Mouse (Mus musculus) left cerebral cortex, adult 11 months (tissue): Measurements from ENCODE around the gene Gm43518.

Source experiments
- DNase-seq: peaks from one replicate; pipeline ENCODE4 v3.0.0; 2022; ENCODE audit warnings: low spot score

Gene Gm43518

GRCm38 (mm10) chr5:123979221-123979979 is 52.2 kb downstream of the Gm43518 start:
- DNase-seq: no peak

- no peak for DNase-seq
Observed at GRCm38 (mm10) chr5:123979980-123980369, 52.8 kb downstream of the Gm43518 start.

DNA sequence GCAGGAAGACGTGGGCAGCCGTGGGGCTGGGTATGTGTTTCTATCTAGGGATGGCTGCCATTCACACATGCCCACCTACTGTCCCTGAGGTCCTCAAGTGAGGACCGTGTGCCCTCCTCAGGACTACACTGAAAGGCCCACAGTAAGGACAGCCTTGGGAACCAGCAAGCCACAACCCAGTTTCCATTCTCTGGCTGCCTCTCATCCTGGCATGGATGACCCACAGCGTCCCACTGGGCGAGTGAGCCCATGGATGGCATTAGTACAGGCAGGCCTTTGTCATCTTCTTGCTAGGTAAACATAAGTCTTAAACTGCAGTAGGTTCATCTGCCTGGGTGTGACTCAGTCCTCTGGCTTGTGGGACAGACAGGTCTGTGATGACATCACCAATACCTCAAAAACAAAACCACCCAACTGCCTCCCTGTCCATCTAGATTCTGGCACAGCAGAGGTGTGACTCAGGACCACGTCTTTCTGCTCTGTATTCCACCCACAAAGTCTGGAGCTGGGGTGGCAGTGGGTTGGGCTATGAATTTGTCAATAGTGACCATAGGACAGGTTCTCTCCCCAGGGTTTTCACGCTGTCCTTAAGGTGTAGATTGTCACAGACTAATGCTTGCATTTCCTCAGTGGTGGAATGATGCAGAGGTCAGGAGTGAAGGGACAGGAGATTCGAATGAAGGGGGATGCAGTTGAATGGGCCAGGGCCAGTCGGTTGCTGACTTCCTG is 53.5 kb downstream of the Gm43518 start:
- no peak for DNase-seq

DNA sequence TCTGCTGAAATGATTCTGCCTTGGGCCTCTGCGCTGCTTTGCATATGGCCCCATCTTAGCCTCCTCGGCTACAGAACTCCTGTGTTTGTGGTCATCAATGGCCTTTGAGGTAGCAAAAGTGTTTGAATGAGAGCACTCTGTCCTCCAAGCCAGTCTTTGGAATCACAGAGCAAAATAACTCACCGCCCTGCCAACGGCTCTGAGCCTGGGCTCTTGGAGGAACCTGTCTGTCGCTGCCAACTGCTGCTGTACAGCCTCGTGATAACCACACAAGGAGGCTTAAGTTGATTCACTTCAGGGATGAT is 54.0 kb downstream of the Gm43518 start:
- DNase-seq: no peak

- no peak for DNase-seq
Observed at GRCm38 (mm10) chr5:123982838-123983237, 55.6 kb downstream of the Gm43518 start.

GRCm38 (mm10) chr5:123985434-123985833 is 58.2 kb downstream of the Gm43518 start:
- no peak for DNase-seq

DNA sequence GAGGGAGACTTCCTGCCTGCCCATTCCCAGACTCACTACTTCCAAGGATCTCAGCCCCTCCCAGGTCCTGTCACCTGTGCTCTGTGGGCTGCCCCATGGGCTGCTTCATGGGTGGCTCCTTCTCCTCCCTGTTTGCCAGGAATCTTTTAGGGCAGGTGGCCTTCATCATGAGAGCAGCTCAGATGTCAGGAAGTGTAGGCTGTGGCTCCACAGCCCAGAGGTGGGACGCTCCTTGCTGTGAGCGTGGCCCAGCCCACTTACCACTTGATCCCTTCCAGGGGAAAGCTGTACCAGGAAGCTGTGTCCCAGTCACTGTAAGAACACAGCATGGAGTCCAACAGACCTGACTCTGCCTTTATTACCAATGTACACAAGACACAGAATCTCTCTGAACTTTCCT is 59.7 kb downstream of the Gm43518 start:
- DNase-seq: no peak

- DNase-seq: no peak
Observed at GRCm38 (mm10) chr5:123987511-123987910, 60.3 kb downstream of the Gm43518 start.
